Mouse (Mus musculus) kidney, postnatal 14 days (tissue): ENCODE results near the gene 1700123K08Rik.
"Not testable (repeated sequence)": the region's sequence is repeated elsewhere in the genome, so short reads cannot be mapped to it uniquely, and the experiment has no call there.

Source experiments
- DNase-seq: peaks from one replicate; pipeline ENCODE4 v3.0.0; 2022; ENCODE audit warnings: mixed read lengths

1700123K08Rik gene

GRCm38 (mm10) chr5:138564612-138565011, at the start of gene 1700123K08Rik:
TSS of gene 1700123K08Rik (minus strand) at chr5:138564712.
- DNase-seq: not testable (repeated sequence)

- DNase-seq: peak; percentile 6
Measured at GRCm38 (mm10) chr5:138587396-138587795, 22.9 kb upstream of the 1700123K08Rik start.

GRCm38 (mm10) chr5:138571623-138572022, 7.1 kb upstream of the 1700123K08Rik start:
- DNase-seq: no peak

GRCm38 (mm10) chr5:138552718-138553117, 11.8 kb downstream of the 1700123K08Rik start:
- no peak for DNase-seq

DNA sequence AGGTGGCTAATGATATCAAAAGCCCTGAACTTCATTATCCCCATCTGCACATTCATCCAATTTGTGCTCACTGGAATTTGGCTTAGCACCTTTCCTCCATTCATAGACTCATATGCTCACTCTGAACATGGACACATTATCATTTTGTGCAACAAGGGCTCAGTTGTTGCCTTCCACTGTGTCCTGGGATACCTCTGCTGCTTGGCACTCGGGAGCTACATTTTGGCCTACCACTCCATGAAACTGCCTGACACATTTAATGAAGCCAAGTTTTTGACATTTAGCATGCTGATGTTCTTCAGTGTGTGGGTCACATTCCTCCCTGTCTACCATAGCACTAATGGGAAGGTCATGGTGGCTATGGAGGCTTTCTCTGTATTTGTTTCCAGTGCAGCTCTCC, 32.0 kb downstream of the 1700123K08Rik start:
- no peak for DNase-seq
